Mouse (Mus musculus) forelimb bud, embryonic 11.5 days (tissue): ENCODE results near the gene Slc12a7.

Experiments used
- DNase-seq: peaks from one replicate; pipeline ENCODE4 v3.0.0-alpha.2; 2012; ENCODE audit warnings: low read depth, low spot score

The Slc12a7 gene

GRCm38 (mm10) chr13:73762938-73763337 lies 30.0 kb downstream of the Slc12a7 start:
- DNase-seq: no peak

- DNase-seq: peak; percentile 90
Observed at GRCm38 (mm10) chr13:73763439-73764255, 30.8 kb downstream of the Slc12a7 start.

- peak; percentile 49 for DNase-seq
Observed at GRCm38 (mm10) chr13:73764256-73764775, 31.4 kb downstream of the Slc12a7 start.

GRCm38 (mm10) chr13:73765393-73765792 lies 32.5 kb downstream of the Slc12a7 start:
- DNase-seq: no peak

GRCm38 (mm10) chr13:73767224-73767623 lies 34.3 kb downstream of the Slc12a7 start:
- DNase-seq: no peak

- no peak for DNase-seq
Observed at GRCm38 (mm10) chr13:73767754-73768153, 34.9 kb downstream of the Slc12a7 start.

- no peak for DNase-seq
Observed at GRCm38 (mm10) chr13:73768311-73768710, 35.4 kb downstream of the Slc12a7 start.

GRCm38 (mm10) chr13:73769916-73770682 lies 37.2 kb downstream of the Slc12a7 start:
- DNase-seq: no peak

GRCm38 (mm10) chr13:73771131-73771530 lies 38.2 kb downstream of the Slc12a7 start:
- no peak for DNase-seq

- no peak for DNase-seq
Observed at GRCm38 (mm10) chr13:73772655-73773054, 39.8 kb downstream of the Slc12a7 start.

GRCm38 (mm10) chr13:73773519-73774205 lies 40.8 kb downstream of the Slc12a7 start:
- no peak for DNase-seq

- DNase-seq: no peak
Observed at GRCm38 (mm10) chr13:73775786-73776185, 42.9 kb downstream of the Slc12a7 start.

- DNase-seq: no peak
Observed at GRCm38 (mm10) chr13:73777578-73777977, 44.7 kb downstream of the Slc12a7 start.

- DNase-seq: no peak
Observed at GRCm38 (mm10) chr13:73782486-73782885, 49.6 kb downstream of the Slc12a7 start.

- DNase-seq: no peak
Observed at GRCm38 (mm10) chr13:73792176-73792575, 59.3 kb downstream of the Slc12a7 start.

- DNase-seq: no peak
Observed at GRCm38 (mm10) chr13:73793171-73793570, 60.3 kb downstream of the Slc12a7 start.

- DNase-seq: no peak
Observed at GRCm38 (mm10) chr13:73799110-73799509, 66.2 kb downstream of the Slc12a7 start.

- DNase-seq: no peak
Observed at GRCm38 (mm10) chr13:73803450-73804178, 70.7 kb downstream of the Slc12a7 start.

GRCm38 (mm10) chr13:73804914-73805313 lies 72.0 kb downstream of the Slc12a7 start:
- DNase-seq: no peak

- no peak for DNase-seq
Observed at GRCm38 (mm10) chr13:73812936-73813335, 80.0 kb downstream of the Slc12a7 start.

GRCm38 (mm10) chr13:73814181-73814580 lies 81.3 kb downstream of the Slc12a7 start:
- no peak for DNase-seq
